9 mouse cellular contexts compared by ENCODE assay signal in genomic region chr9:58266571-58267011, GRCm38 (mm10). TPM values are rescaled to one million over a fixed set of nuclear protein-coding genes. Genes with fewer than 3 reads are reported as not detected.
DNase-seq lines count a peak whose midpoint lies in the region; ATAC-seq and TF ChIP-seq lines count a peak whose summit lies in the region.
"Had no signal": no experiment of that assay in that cellular context is flagged by ENCODE, and none has a peak within 500 bp of the region (broad histone marks: within the 10 kb centered on the region; RNA-seq: fewer than 3 reads in every experiment).

No protein-coding gene starts in this region.

- TF ChIP-seq EP300 in ES-Bruce4 (IDR thresholded peaks at IDR 0.05; ENCODE audit: insufficient read depth, low read depth, low read length): no peak

- peaks cover 14% of the 10 kb centered on the region for H3K36me3 ChIP-seq in kidney, embryonic 15.5 days
- H3K36me3 ChIP-seq in ES-Bruce4 (ENCODE audit: control insufficient read depth, insufficient read depth, low read length, poor library complexity, severe bottlenecking): peaks cover 9% of the 10 kb centered on the region; the same call in 1 of the 2 replicates

- TF ChIP-seq POLR2A in ES-Bruce4 (IDR thresholded peaks at IDR 0.05; ENCODE audit: insufficient read depth, low read length): no peak

- H3K9ac ChIP-seq in kidney, embryonic 15.5 days: no peak overlapping the region
- peak overlapping the region; percentile 42 for H3K9ac ChIP-seq in ES-Bruce4 (ENCODE audit: low read depth, poor library complexity, severe bottlenecking)

- WGBS in kidney, embryonic 15.5 days: 25% methylated on average over 4 of the region's 4 CpGs

- ATAC-seq in kidney, embryonic 15.5 days (replicated peaks; ENCODE audit: low FRiP score): no peak
- ATAC-seq in granulocyte monocyte progenitor cell, adult 5-6 weeks (replicated peaks; ENCODE audit: poor library complexity, severe bottlenecking): peak; percentile 79

- no peak overlapping the region for H3K4me3 ChIP-seq in kidney, embryonic 15.5 days (replicated peaks)
- peak overlapping the region; percentile 37 for H3K4me3 ChIP-seq in ES-Bruce4 (ENCODE audit: low read depth, low read length)
- H3K4me3 ChIP-seq: erythroblast, embryonic 14.5 days had no signal

- H3K4me1 ChIP-seq in kidney, embryonic 15.5 days: peaks cover 14% of the 10 kb centered on the region
- H3K4me1 ChIP-seq in ES-Bruce4 (ENCODE audit: control insufficient read depth, insufficient read depth, low read length): peaks cover 2% of the 10 kb centered on the region

- no peak for DNase-seq in kidney, postnatal 14 days
- DNase-seq in lung, postnatal 14 days: peak; percentile 43
- no peak for DNase-seq in cerebellum, postnatal 4 days (ENCODE audit: low spot score in 2 of 2)
- DNase-seq in cerebellum, adult 8-10 months: no peak
- no peak for DNase-seq in right cerebral cortex, postnatal 10 days (ENCODE audit: low spot score in 2 of 2)

- H3K4me2 ChIP-seq in kidney, embryonic 15.5 days: no peak overlapping the region

- peak overlapping the region; percentile 77 for H3K27ac ChIP-seq in kidney, embryonic 15.5 days
- peak overlapping the region; percentile 94 for H3K27ac ChIP-seq in ES-Bruce4 (ENCODE audit: insufficient read depth, low read length)

- no peak for TF ChIP-seq CTCF in ES-Bruce4 (IDR thresholded peaks at IDR 0.05; ENCODE audit: low read depth, low read length)

- H3K27me3 ChIP-seq in kidney, embryonic 15.5 days: no peaks in the 10 kb centered on the region
- H3K27me3 ChIP-seq in ES-Bruce4 (ENCODE audit: control insufficient read depth, insufficient read depth, low read length, poor library complexity, severe bottlenecking): no peaks in the 10 kb centered on the region

- no peaks in the 10 kb centered on the region for H3K9me3 ChIP-seq in kidney, embryonic 15.5 days (replicated peaks)
- no peaks in the 10 kb centered on the region for H3K9me3 ChIP-seq in ES-Bruce4 (replicated peaks; ENCODE audit: control insufficient read depth, insufficient read depth, low read length, poor library complexity, severe bottlenecking)

RNA-seq across cellular contexts. Expression of gene Stoml1, which starts 13.6 kb away (rescaled TPM):
- 29.9 and 33.6 TPM in 2 replicates for polyA plus RNA-seq in kidney, embryonic 15.5 days (2015; fragmentation: Nextera tagmentation; extraction: Ambion mirVana)
- polyA plus RNA-seq in ES-Bruce4 (2011; ENCODE audit: insufficient read depth, insufficient read length, low read depth, missing spikeins): 24.6 and 26.5 TPM in 2 replicates
- total RNA-seq in granulocyte monocyte progenitor cell, adult 5-6 weeks (2014; fragmentation: Nextera tagmentation): 10.4 and 11.6 TPM in 2 replicates
- 6.3 and 17.7 TPM in 2 replicates for total RNA-seq in granulocyte monocyte progenitor cell, adult 5-6 weeks (2017)
- polyA plus RNA-seq: erythroblast, embryonic 14.5 days had no signal

RNA-seq across cellular contexts. Expression of gene Pml, which starts 17.0 kb away (rescaled TPM):
- polyA plus RNA-seq in kidney, embryonic 15.5 days (2015; fragmentation: Nextera tagmentation; extraction: Ambion mirVana): 21.0 and 24.7 TPM in 2 replicates
- polyA plus RNA-seq in ES-Bruce4 (2011; ENCODE audit: insufficient read depth, insufficient read length, low read depth, missing spikeins): 198 and 200 TPM in 2 replicates
- 49.9 and 57.2 TPM in 2 replicates for total RNA-seq in granulocyte monocyte progenitor cell, adult 5-6 weeks (2014; fragmentation: Nextera tagmentation)
- 9.3 and 10.1 TPM in 2 replicates for total RNA-seq in granulocyte monocyte progenitor cell, adult 5-6 weeks (2017)

RNA-seq across cellular contexts. Expression of gene Loxl1, which starts 46.4 kb away (rescaled TPM):
- 33.2 and 39.7 TPM in 2 replicates for polyA plus RNA-seq in kidney, embryonic 15.5 days (2015; fragmentation: Nextera tagmentation; extraction: Ambion mirVana)
- 3.4 and 3.6 TPM in 2 replicates for polyA plus RNA-seq in ES-Bruce4 (2011; ENCODE audit: insufficient read depth, insufficient read length, low read depth, missing spikeins)
- total RNA-seq in granulocyte monocyte progenitor cell, adult 5-6 weeks (2014; fragmentation: Nextera tagmentation): not detected in 2 replicates
- total RNA-seq in granulocyte monocyte progenitor cell, adult 5-6 weeks (2017): not detected in 2 replicates
